Mouse (Mus musculus): Measurements from ENCODE around the gene Acap2. TPM values are rescaled to one million over a fixed set of nuclear protein-coding genes. Genes with fewer than 3 reads are reported as not detected.

Acap2 gene
- polyA plus RNA-seq, 1 experiment, result 6.2 TPM

GRCm38 (mm10) chr16:31240569-31240968 lies 39.5 kb upstream of the Acap2 start:
- no peaks in the 10 kb centered on the region for H3K79me3 ChIP-seq (ENCODE audit: low read depth)
- TF ChIP-seq MAX (IDR thresholded peaks at IDR 0.05), result no peak
- no peak for TF ChIP-seq CTCF (IDR thresholded peaks at IDR 0.05; ENCODE audit: control insufficient read depth, insufficient read depth, insufficient read length)
- TF ChIP-seq MYOD1 (IDR thresholded peaks at IDR 0.05; ENCODE audit: control insufficient read depth, insufficient read length, low read depth), result no peak
- TF ChIP-seq USF1 (IDR thresholded peaks at IDR 0.05; ENCODE audit: low read depth), result no peak
- no peak for TF ChIP-seq MYOG (IDR thresholded peaks at IDR 0.05; ENCODE audit: control insufficient read depth, extremely low read depth, insufficient read length)
- no peak for TF ChIP-seq FOSL1 (IDR thresholded peaks at IDR 0.05; ENCODE audit: insufficient read depth, low read length, poor library complexity, severe bottlenecking)
- TF ChIP-seq CEBPB (IDR thresholded peaks at IDR 0.05; ENCODE audit: low read depth), result no peak
- no peak overlapping the region for H3ac ChIP-seq (ENCODE audit: control insufficient read depth, insufficient read length, low read depth)
- H3K79me2 ChIP-seq (ENCODE audit: control insufficient read depth, insufficient read depth), result no peaks in the 10 kb centered on the region
- H3K4me3 ChIP-seq (ENCODE audit: insufficient read depth, poor library complexity, severe bottlenecking), result no peak overlapping the region
- H3K27me3 ChIP-seq (ENCODE audit: control insufficient read depth, insufficient read depth, insufficient read length), result no peaks in the 10 kb centered on the region
- no peaks in the 10 kb centered on the region for H3K36me3 ChIP-seq (ENCODE audit: control insufficient read depth, insufficient read depth)

GRCm38 (mm10) chr16:31238281-31238680 lies 37.2 kb upstream of the Acap2 start:
- Histone ChIP-seq H3K79me3 (ENCODE audit: low read depth) (no peaks in the 10 kb centered on the region), H3K27me3 (ENCODE audit: control insufficient read depth, insufficient read depth, insufficient read length) (no peaks in the 10 kb centered on the region), H3K4me3 (ENCODE audit: insufficient read depth, poor library complexity, severe bottlenecking) (no peak overlapping the region), H3K36me3 (ENCODE audit: control insufficient read depth, insufficient read depth) (no peaks in the 10 kb centered on the region), H3ac (ENCODE audit: control insufficient read depth, insufficient read length, low read depth) (no peak overlapping the region), H3K79me2 (ENCODE audit: control insufficient read depth, insufficient read depth) (no peaks in the 10 kb centered on the region)
- no peak for TF ChIP-seq USF1 (IDR thresholded peaks at IDR 0.05; ENCODE audit: low read depth)
- TF ChIP-seq MYOD1 (IDR thresholded peaks at IDR 0.05; ENCODE audit: control insufficient read depth, insufficient read length, low read depth), result no peak
- TF ChIP-seq FOSL1 (IDR thresholded peaks at IDR 0.05; ENCODE audit: insufficient read depth, low read length, poor library complexity, severe bottlenecking), result no peak
- no peak for TF ChIP-seq MYOG (IDR thresholded peaks at IDR 0.05; ENCODE audit: control insufficient read depth, extremely low read depth, insufficient read length)
- TF ChIP-seq CEBPB (IDR thresholded peaks at IDR 0.05; ENCODE audit: low read depth), result no peak
- no peak for TF ChIP-seq CTCF (IDR thresholded peaks at IDR 0.05; ENCODE audit: control insufficient read depth, insufficient read depth, insufficient read length)
- TF ChIP-seq MAX (IDR thresholded peaks at IDR 0.05), result no peak

GRCm38 (mm10) chr16:31235457-31236310 lies 34.6 kb upstream of the Acap2 start:
- Histone ChIP-seq H3K27me3 (ENCODE audit: control insufficient read depth, insufficient read depth, insufficient read length) (no peaks in the 10 kb centered on the region), H3ac (ENCODE audit: control insufficient read depth, insufficient read length, low read depth) (peak overlapping the region; percentile 32), H3K79me2 (ENCODE audit: control insufficient read depth, insufficient read depth) (no peaks in the 10 kb centered on the region), H3K4me3 (ENCODE audit: insufficient read depth, poor library complexity, severe bottlenecking) (no peak overlapping the region), H3K79me3 (ENCODE audit: low read depth) (no peaks in the 10 kb centered on the region), H3K36me3 (ENCODE audit: control insufficient read depth, insufficient read depth) (no peaks in the 10 kb centered on the region)
- TF ChIP-seq MYOG (IDR thresholded peaks at IDR 0.05; ENCODE audit: control insufficient read depth, extremely low read depth, insufficient read length) (no peak), FOSL1 (IDR thresholded peaks at IDR 0.05; ENCODE audit: insufficient read depth, low read length, poor library complexity, severe bottlenecking) (no peak), CEBPB (IDR thresholded peaks at IDR 0.05; ENCODE audit: low read depth) (no peak), MYOD1 (IDR thresholded peaks at IDR 0.05; ENCODE audit: control insufficient read depth, insufficient read length, low read depth) (no peak), USF1 (IDR thresholded peaks at IDR 0.05; ENCODE audit: low read depth) (no peak), CTCF (IDR thresholded peaks at IDR 0.05; ENCODE audit: control insufficient read depth, insufficient read depth, insufficient read length) (no peak), MAX (IDR thresholded peaks at IDR 0.05) (no peak)

- H3K4me3 ChIP-seq (ENCODE audit: insufficient read depth, poor library complexity, severe bottlenecking), result no peak overlapping the region
Observed at GRCm38 (mm10) chr16:31234808-31235456, 33.9 kb upstream of the Acap2 start.

GRCm38 (mm10) chr16:31234356-31234755 lies 33.3 kb upstream of the Acap2 start:
- H3K79me3 ChIP-seq (ENCODE audit: low read depth), result no peaks in the 10 kb centered on the region
- TF ChIP-seq MAX (IDR thresholded peaks at IDR 0.05) (no peak), FOSL1 (IDR thresholded peaks at IDR 0.05; ENCODE audit: insufficient read depth, low read length, poor library complexity, severe bottlenecking) (no peak), MYOD1 (IDR thresholded peaks at IDR 0.05; ENCODE audit: control insufficient read depth, insufficient read length, low read depth) (no peak), CEBPB (IDR thresholded peaks at IDR 0.05; ENCODE audit: low read depth) (no peak), USF1 (IDR thresholded peaks at IDR 0.05; ENCODE audit: low read depth) (no peak), MYOG (IDR thresholded peaks at IDR 0.05; ENCODE audit: control insufficient read depth, extremely low read depth, insufficient read length) (no peak), CTCF (IDR thresholded peaks at IDR 0.05; ENCODE audit: control insufficient read depth, insufficient read depth, insufficient read length) (no peak)
- no peaks in the 10 kb centered on the region for H3K36me3 ChIP-seq (ENCODE audit: control insufficient read depth, insufficient read depth)
- no peak overlapping the region for H3ac ChIP-seq (ENCODE audit: control insufficient read depth, insufficient read length, low read depth)
- H3K79me2 ChIP-seq (ENCODE audit: control insufficient read depth, insufficient read depth), result no peaks in the 10 kb centered on the region
- H3K27me3 ChIP-seq (ENCODE audit: control insufficient read depth, insufficient read depth, insufficient read length), result no peaks in the 10 kb centered on the region
- no peak overlapping the region for H3K4me3 ChIP-seq (ENCODE audit: insufficient read depth, poor library complexity, severe bottlenecking)

More at GRCm38 (mm10) chr16:31234808-31235456, 33.9 kb upstream of the Acap2 start:
- TF ChIP-seq MYOG (IDR thresholded peaks at IDR 0.05; ENCODE audit: control insufficient read depth, extremely low read depth, insufficient read length), result no peak
- no peaks in the 10 kb centered on the region for H3K79me2 ChIP-seq (ENCODE audit: control insufficient read depth, insufficient read depth)
- no peak overlapping the region for H3ac ChIP-seq (ENCODE audit: control insufficient read depth, insufficient read length, low read depth)
- no peaks in the 10 kb centered on the region for H3K36me3 ChIP-seq (ENCODE audit: control insufficient read depth, insufficient read depth)
- H3K27me3 ChIP-seq (ENCODE audit: control insufficient read depth, insufficient read depth, insufficient read length), result no peaks in the 10 kb centered on the region
- no peaks in the 10 kb centered on the region for H3K79me3 ChIP-seq (ENCODE audit: low read depth)

Data from C2C12 (cell line).